Mouse (Mus musculus) small intestine, adult 2 months (tissue): Measurements from ENCODE around the gene Uchl5. TPM values are rescaled to one million over a fixed set of nuclear protein-coding genes. Genes with fewer than 3 reads are reported as not detected.

Source experiments
- H3K27ac ChIP-seq: fragments of 200-500 bp; 2 replicates; pipeline ENCODE4 v1.5.1; 2012; ENCODE audit warnings: low read depth, low read length, control low read depth, inconsistent platforms; ENCODE audit not compliant: insufficient read depth
- H3K27me3 ChIP-seq: fragments of 200-500 bp; 2 replicates; pipeline ENCODE4 v1.6.1; 2012; ENCODE audit warnings: mild to moderate bottlenecking, moderate library complexity, low read length, inconsistent platforms; ENCODE audit not compliant: control insufficient read depth, insufficient read depth
- H3K36me3 ChIP-seq: fragments of 200-500 bp; 2 replicates; pipeline ENCODE4 v1.6.1; 2012; ENCODE audit warnings: mild to moderate bottlenecking, low read length, control low read depth, inconsistent platforms; ENCODE audit not compliant: control insufficient read depth, insufficient read depth
- H3K4me1 ChIP-seq: fragments of 200-500 bp; 2 replicates; pipeline ENCODE4 v1.6.1; 2012; ENCODE audit warnings: low read length, inconsistent platforms, mixed read lengths; ENCODE audit not compliant: control insufficient read depth, insufficient read depth, insufficient read length
- H3K4me3 ChIP-seq: fragments of 200-500 bp; 2 replicates; pipeline ENCODE4 v1.5.1; 2012; ENCODE audit warnings: low read depth, mild to moderate bottlenecking, control low read depth, inconsistent platforms, low read length, moderate library complexity
- CTCF ChIP-seq: fragments of 200-500 bp; IDR thresholded peaks from 2 replicates; pipeline ENCODE4 v1.5.1; 2012; ENCODE audit warnings: low read depth, mild to moderate bottlenecking, control low read depth, inconsistent platforms, low read length, moderate library complexity, mixed read lengths; ENCODE audit not compliant: insufficient replicate concordance, insufficient read length; ENCODE audit errors: extremely low read depth
- POLR2A ChIP-seq: fragments of 200-500 bp; IDR thresholded peaks from 2 replicates; pipeline ENCODE4 v1.6.1; 2012; ENCODE audit warnings: low read depth, mild to moderate bottlenecking, control low read depth, inconsistent platforms, low read length, moderate library complexity
- WGBS: fragments of 180-500 bp; shearing (Covaris S2); methylation state at CpG from one replicate; pipeline ENCODE4 v1.1.7; 2018; 5-methylcytosine and 5-hydroxymethylcytosine counted together
- polyA plus RNA-seq: library from polyadenylated mRNA; depleted of rRNA; stranded (reverse); fragments of >200 nt; gene quantifications from 2 replicates; pipeline ENCODE4 v1.2.3, GENCODE M21; 2012

Uchl5 gene
- polyA plus RNA-seq, 1 experiment, result 2.9 TPM

DNA sequence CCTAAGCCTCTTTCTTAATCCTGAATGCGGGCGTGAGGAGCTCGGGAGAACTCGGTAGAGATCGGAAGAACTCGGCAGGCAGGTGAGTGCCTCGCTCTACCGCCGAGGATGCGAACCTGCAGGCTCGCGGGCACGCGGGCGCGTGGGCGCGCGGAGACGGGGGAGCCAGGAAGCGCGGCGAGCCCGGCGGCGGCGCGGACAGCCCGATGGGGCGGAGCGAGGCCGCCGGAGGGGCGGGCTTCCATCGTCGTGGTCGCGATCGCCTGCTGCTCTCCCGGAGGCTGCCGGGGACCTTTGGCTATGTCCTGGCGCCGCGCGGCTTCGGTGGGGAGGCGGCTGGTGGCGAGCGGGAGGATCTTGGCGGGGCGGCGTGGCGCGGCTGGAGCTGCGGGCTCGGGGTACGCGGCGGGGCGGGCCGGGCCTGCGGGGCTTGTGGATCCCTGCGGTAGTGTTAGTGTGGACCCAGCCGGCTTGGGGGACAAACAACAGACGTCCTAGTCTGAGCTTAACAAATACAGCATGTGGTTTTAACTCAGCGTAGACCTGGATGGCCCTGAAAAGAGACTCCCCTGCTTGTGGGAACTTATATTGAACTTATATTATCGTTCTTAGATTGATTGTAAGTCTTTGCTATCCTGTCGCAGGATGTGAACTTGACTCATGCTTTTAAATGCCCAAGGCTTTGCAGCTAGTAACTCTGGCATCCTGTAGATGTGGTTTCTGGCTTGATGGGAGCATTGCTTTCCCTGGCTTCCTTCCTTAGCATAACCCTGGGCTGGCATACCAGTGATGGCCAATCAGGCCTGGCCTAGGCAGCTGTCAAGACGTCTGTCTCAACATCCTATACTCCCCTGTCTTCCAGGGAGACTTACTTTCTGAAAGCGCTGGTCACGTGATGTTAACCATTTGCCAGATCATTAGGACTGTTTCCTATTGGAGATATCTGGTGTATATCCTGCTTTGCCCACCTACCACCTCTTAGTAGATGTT, 37.4 kb upstream of the Uchl5 start:
- WGBS, result under 1% methylated on average over 71 of the region's 71 CpGs
- H3K27me3 ChIP-seq, result no peaks in the 10 kb centered on the region
- peaks cover 2% of the 10 kb centered on the region; the same call in 1 of the 2 replicates for H3K4me1 ChIP-seq
- peak overlapping the region; percentile 94 for H3K4me3 ChIP-seq
- H3K27ac ChIP-seq, result peak overlapping the region; percentile 64
- peak; percentile 15; the same call in 1 of the 2 replicates for TF ChIP-seq POLR2A
- TF ChIP-seq CTCF, result peak; percentile 21; the same call in 1 of the 2 replicates
- peaks cover 9% of the 10 kb centered on the region for H3K36me3 ChIP-seq

DNA sequence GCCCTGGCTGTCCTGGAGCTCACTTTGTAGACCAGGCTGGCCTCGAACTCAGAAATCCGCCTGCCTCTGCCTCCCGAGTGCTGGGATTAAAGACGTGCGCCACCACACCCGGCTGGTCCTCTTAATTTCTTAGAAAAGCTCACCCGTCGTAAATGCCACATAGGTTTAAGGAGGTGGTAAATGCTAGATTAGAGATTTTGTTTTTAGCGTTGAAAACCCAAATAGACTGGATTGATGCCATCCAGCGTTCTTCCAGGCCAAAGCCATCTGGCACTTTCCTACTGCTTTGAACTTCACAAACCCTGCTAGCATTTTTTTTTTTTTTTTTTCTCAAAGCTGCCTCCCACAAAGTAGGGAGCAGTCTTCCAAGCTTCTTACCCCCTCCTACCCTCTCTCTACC, 36.5 kb upstream of the Uchl5 start:
- no peak overlapping the region for H3K4me3 ChIP-seq
- no peak overlapping the region for H3K27ac ChIP-seq
- no peaks in the 10 kb centered on the region for H3K27me3 ChIP-seq
- 79% methylated on average over 10 of the region's 10 CpGs for WGBS
- peaks cover 13% of the 10 kb centered on the region for H3K36me3 ChIP-seq
- H3K4me1 ChIP-seq, result peaks cover 2% of the 10 kb centered on the region; the same call in 1 of the 2 replicates
- TF ChIP-seq CTCF (no peak), POLR2A (no peak)

DNA sequence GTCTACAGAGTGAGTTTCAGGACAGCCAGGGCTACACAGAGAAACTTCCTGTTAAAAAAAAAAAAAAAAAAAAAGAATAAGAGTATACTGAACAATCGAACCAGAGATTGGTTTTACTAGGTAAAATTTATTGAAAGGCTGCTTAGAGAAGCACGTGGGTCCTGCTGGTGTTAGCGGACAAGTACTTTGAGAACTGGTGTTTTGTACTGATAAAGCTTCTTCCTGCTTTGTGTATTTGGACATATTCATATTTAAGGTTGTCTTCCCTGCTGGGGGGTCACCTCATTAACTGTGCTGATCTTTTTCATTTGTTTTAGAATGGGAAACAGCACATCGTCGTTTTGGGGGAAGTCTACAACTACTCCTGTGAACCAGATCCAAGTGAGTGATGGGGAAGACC, 35.7 kb upstream of the Uchl5 start:
- H3K27me3 ChIP-seq, result no peaks in the 10 kb centered on the region
- TF ChIP-seq CTCF, result no peak
- no peak for TF ChIP-seq POLR2A

DNA sequence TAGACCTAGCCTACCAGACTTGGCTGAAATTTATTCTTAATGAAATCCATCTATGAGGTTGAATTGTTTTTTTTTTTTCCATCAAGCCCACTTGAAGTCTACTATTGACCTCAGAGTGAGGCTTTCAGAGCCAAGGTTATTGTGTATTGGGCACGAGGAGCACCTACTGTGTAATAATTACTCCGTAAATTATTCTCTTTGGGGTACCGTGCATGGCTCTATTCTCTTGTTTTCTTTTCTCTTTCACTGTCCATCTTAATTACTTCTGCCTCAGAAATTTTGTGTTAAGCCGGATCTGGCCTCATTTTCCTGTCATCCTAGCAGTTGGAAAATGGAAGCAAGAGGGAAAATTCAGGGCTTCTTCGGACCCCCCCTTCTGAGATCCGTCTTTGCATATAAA, 34.9 kb upstream of the Uchl5 start:
- no peaks in the 10 kb centered on the region for H3K27me3 ChIP-seq
- peaks cover 23% of the 10 kb centered on the region for H3K36me3 ChIP-seq
- peaks cover 2% of the 10 kb centered on the region; the same call in 1 of the 2 replicates for H3K4me1 ChIP-seq
- no peak overlapping the region for H3K27ac ChIP-seq
- no peak for TF ChIP-seq CTCF
- no peak for TF ChIP-seq POLR2A
- 94% methylated on average over 6 of the region's 6 CpGs for WGBS
- no peak overlapping the region for H3K4me3 ChIP-seq

More for the DNA sequence above, 35.7 kb upstream of the Uchl5 start:
- H3K4me3 ChIP-seq, result no peak overlapping the region
- H3K36me3 ChIP-seq, result peaks cover 20% of the 10 kb centered on the region
- no peak overlapping the region for H3K27ac ChIP-seq
- peaks cover 2% of the 10 kb centered on the region; the same call in 1 of the 2 replicates for H3K4me1 ChIP-seq
- 86% methylated on average over 5 of the region's 5 CpGs for WGBS

DNA sequence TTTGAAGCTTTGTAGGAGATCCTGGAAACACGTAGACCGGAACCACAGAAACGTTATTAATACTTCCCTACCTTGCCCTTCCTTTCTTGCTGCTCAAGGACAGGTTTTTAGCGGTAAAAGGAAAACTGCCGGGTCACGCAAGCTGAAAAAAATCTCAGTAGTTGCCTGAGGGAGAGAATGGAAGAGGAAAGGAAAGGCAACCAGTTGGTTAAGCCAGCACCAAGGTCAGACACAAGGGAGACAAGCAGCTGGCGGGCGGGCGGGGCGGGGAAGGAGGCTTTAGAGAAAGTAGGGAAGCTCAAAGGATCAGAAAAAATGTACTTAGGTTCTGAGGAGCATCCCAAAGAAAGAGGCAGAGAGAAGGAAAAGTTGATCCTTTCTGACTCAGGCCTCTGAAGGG, 31.2 kb upstream of the Uchl5 start:
- TF ChIP-seq POLR2A, result no peak
- no peak for TF ChIP-seq CTCF
- Histone ChIP-seq H3K4me1 (no peaks in the 10 kb centered on the region), H3K36me3 (peaks cover 27% of the 10 kb centered on the region), H3K27ac (no peak overlapping the region), H3K4me3 (no peak overlapping the region), H3K27me3 (no peaks in the 10 kb centered on the region)
- WGBS, result 88% methylated on average over 10 of the region's 10 CpGs

DNA sequence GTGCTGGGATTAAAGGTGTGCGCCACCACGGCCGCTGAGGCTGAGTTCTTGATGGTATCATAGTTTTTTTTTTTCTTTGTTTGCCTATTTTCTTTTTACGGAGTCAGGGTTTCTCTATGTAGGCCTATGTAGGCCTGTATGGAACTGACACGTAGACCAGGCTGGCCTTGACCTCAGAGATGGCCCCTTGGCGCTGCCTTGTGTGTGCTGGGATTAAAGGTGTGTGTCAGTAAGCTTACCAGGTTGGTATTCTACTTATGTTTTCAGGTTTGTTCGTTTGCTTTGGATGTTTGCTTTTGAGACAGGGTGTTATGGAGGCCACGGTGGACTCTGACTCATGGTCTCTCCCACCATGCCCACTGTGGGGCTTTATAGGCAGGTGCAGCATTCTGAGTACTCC, 14.9 kb upstream of the Uchl5 start:
- H3K4me1 ChIP-seq, result no peaks in the 10 kb centered on the region
- 77% methylated on average over 8 of the region's 8 CpGs for WGBS
- TF ChIP-seq POLR2A, result no peak
- TF ChIP-seq CTCF, result no peak
- no peaks in the 10 kb centered on the region for H3K27me3 ChIP-seq
- H3K36me3 ChIP-seq, result peaks cover 6% of the 10 kb centered on the region
- H3K27ac ChIP-seq, result no peak overlapping the region
- H3K4me3 ChIP-seq, result no peak overlapping the region

DNA sequence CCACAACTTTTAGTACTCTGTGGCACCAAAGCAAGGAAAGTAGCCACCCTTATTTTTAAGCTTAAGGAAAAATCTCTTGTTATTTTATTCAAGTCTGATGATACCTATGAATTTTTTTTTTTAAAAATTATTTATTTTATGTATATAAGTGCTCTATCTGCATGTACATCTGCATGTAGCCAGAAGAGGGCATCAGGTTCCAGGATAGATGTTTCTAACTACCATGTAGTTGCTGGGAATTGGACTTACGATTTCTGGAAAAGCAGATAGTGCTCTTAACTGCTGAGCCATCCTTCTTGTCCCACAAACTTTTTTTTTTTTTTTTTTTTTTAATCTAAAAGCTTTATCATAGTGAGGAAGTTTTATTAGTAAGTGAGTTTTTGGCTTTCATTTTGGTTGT, 12.6 kb upstream of the Uchl5 start:
- no peak for TF ChIP-seq CTCF
- no peak for TF ChIP-seq POLR2A
- H3K36me3 ChIP-seq, result peaks cover 3% of the 10 kb centered on the region; the same call in 1 of the 2 replicates
- WGBS, result 76% methylated on average over 1 of the region's 1 CpGs
- no peaks in the 10 kb centered on the region for H3K4me1 ChIP-seq
- H3K4me3 ChIP-seq, result no peak overlapping the region
- no peaks in the 10 kb centered on the region for H3K27me3 ChIP-seq
- no peak overlapping the region for H3K27ac ChIP-seq
